Mouse (Mus musculus) c-Kit-positive CD71-positive TER-119-positive erythroid progenitor cells, embryonic 14.5 days (primary cell): ENCODE measurements around the gene Tbc1d1.

Source experiments
- DNase-seq: peaks from one replicate; pipeline ENCODE4 v3.0.0-alpha.2; 2013; ENCODE audit warnings: low spot score

Gene Tbc1d1

GRCm38 (mm10) chr5:64238894-64239652 is 83.0 kb downstream of the Tbc1d1 start:
- no peak for DNase-seq

- no peak for DNase-seq
Observed at GRCm38 (mm10) chr5:64240941-64241682, 85.0 kb downstream of the Tbc1d1 start.

GRCm38 (mm10) chr5:64241867-64242266 is 85.8 kb downstream of the Tbc1d1 start:
- no peak for DNase-seq

GRCm38 (mm10) chr5:64242795-64243455 is 86.8 kb downstream of the Tbc1d1 start:
- no peak for DNase-seq

- DNase-seq = no peak
Observed at GRCm38 (mm10) chr5:64243666-64244065, 87.6 kb downstream of the Tbc1d1 start.

GRCm38 (mm10) chr5:64244283-64244682 is 88.2 kb downstream of the Tbc1d1 start:
- no peak for DNase-seq

- no peak for DNase-seq
Observed at GRCm38 (mm10) chr5:64244745-64245144, 88.6 kb downstream of the Tbc1d1 start.

GRCm38 (mm10) chr5:64251435-64251834 is 95.3 kb downstream of the Tbc1d1 start:
- no peak for DNase-seq

- DNase-seq = no peak
Observed at GRCm38 (mm10) chr5:64254278-64254677, 98.2 kb downstream of the Tbc1d1 start.

- no peak for DNase-seq
Observed at GRCm38 (mm10) chr5:64254988-64255387, 98.9 kb downstream of the Tbc1d1 start.

GRCm38 (mm10) chr5:64263348-64263747 is 107.2 kb downstream of the Tbc1d1 start:
- DNase-seq = no peak

- no peak for DNase-seq
Observed at GRCm38 (mm10) chr5:64263898-64264478, 107.9 kb downstream of the Tbc1d1 start.

GRCm38 (mm10) chr5:64265145-64265544 is 109.0 kb downstream of the Tbc1d1 start:
- no peak for DNase-seq

- DNase-seq = no peak
Observed at GRCm38 (mm10) chr5:64265906-64266305, 109.8 kb downstream of the Tbc1d1 start.

- DNase-seq = no peak
Observed at GRCm38 (mm10) chr5:64266534-64266933, 110.4 kb downstream of the Tbc1d1 start.

- DNase-seq = no peak
Observed at GRCm38 (mm10) chr5:64267279-64267678, 111.2 kb downstream of the Tbc1d1 start.

- DNase-seq = no peak
Observed at GRCm38 (mm10) chr5:64269669-64270068, 113.6 kb downstream of the Tbc1d1 start.

GRCm38 (mm10) chr5:64273517-64273916 is 117.4 kb downstream of the Tbc1d1 start:
- no peak for DNase-seq

GRCm38 (mm10) chr5:64274296-64274695 is 118.2 kb downstream of the Tbc1d1 start:
- no peak for DNase-seq

GRCm38 (mm10) chr5:64274738-64275451 is 118.8 kb downstream of the Tbc1d1 start:
- DNase-seq = peak; percentile 29

- no peak for DNase-seq
Observed at GRCm38 (mm10) chr5:64277646-64278191, 121.6 kb downstream of the Tbc1d1 start.
